Comparison of ENCODE assay signal across 8 mouse cellular contexts in the genomic region with DNA sequence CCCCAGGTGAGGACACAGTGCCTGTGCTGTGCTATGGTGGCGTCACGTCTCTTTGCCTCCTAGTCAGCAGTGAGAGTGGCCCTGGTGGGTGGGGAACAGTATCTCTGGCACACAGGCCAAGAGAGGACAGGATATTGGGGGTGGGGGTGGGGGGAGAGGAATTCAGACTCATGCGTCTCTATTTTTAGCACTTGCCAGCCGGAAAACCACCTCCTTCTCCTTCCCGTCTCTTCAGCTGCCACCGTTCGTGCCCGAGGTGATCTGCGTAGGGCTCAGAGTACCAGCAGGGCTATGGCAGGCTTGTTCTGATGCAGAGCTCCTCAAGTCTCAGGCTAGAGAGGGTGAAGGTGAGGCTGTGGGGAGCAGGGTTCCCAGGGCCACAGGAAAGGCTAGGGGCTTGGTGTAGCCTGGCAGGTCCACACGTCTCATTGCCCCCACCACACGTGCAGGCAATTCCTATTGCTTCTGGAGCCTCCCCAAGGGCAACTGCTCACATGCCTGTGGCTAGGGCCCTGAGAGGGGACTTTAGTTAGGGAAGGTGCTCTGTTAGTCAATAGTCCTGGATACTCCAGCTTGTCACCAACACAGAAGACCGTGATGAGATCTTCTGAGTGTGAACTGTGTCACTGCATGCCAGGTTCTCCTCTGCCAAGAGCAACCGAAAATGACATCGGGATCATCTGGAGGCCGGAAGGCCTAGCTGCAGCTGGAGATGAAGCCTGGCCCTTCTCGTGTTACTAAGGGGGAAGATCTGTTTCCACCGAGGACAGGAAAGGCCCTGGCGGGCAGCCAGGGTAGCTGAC. TPM values are rescaled to one million over a fixed set of nuclear protein-coding genes. Genes with fewer than 3 reads are reported as not detected.
DNase-seq lines count a peak whose midpoint lies in the region; ATAC-seq and TF ChIP-seq lines count a peak whose summit lies in the region.

A gene (plus strand): TSS at position 230 of the 803 bp plus-strand sequence.

- no peaks in the 10 kb centered on the region for H3K27me3 ChIP-seq in neural tube, embryonic 11.5 days (ENCODE audit: control insufficient read depth, insufficient read depth, low read length)
- H3K27me3 ChIP-seq in liver, adult 2 months (ENCODE audit: control insufficient read depth, insufficient read depth, low read length) = no peaks in the 10 kb centered on the region
- H3K27me3 ChIP-seq in stomach, embryonic 14.5 days (ENCODE audit: control insufficient read depth, insufficient read depth, low read length) = no peaks in the 10 kb centered on the region

- H3K4me2 ChIP-seq in neural tube, embryonic 11.5 days (ENCODE audit: low read depth) = no peak within 1 kb of the TSS
- no peak within 1 kb of the TSS for H3K4me2 ChIP-seq in stomach, embryonic 14.5 days (replicated peaks; ENCODE audit: low read depth, low read length)

- WGBS in neural tube, embryonic 11.5 days = 85% methylated on average over 18 of the region's 18 CpGs
- WGBS in liver, adult 2 months = 52% methylated on average over 18 of the region's 18 CpGs
- 59% methylated on average over 18 of the region's 18 CpGs for WGBS in stomach, embryonic 14.5 days

- no peak within 1 kb of the TSS for H3K4me3 ChIP-seq in neural tube, embryonic 11.5 days (ENCODE audit: low read depth, low read length)
- no peak within 1 kb of the TSS for H3K4me3 ChIP-seq in liver, adult 2 months (ENCODE audit: insufficient read depth, low read depth, low read length)
- H3K4me3 ChIP-seq in stomach, embryonic 14.5 days (ENCODE audit: low read depth, low read length) = no peak within 1 kb of the TSS

- H3K4me1 ChIP-seq in neural tube, embryonic 11.5 days (ENCODE audit: control insufficient read depth, insufficient read depth, low read length) = no peaks in the 10 kb centered on the region
- peaks cover 45% of the 10 kb centered on the region for H3K4me1 ChIP-seq in liver, adult 2 months (ENCODE audit: control insufficient read depth, insufficient read depth, low read length)
- H3K4me1 ChIP-seq in stomach, embryonic 14.5 days (ENCODE audit: control insufficient read depth, insufficient read depth, low read length) = peaks cover 36% of the 10 kb centered on the region

- no peak for ATAC-seq in neural tube, embryonic 11.5 days (ENCODE audit: insufficient read depth, low FRiP score, low TSS enrichment)
- ATAC-seq in stomach, embryonic 14.5 days (ENCODE audit: insufficient number of reproducible peaks, insufficient read depth, low FRiP score, low read depth) = no peak

- H3K9me3 ChIP-seq in neural tube, embryonic 11.5 days (ENCODE audit: control insufficient read depth, low read length) = no peaks in the 10 kb centered on the region
- no peaks in the 10 kb centered on the region for H3K9me3 ChIP-seq in stomach, embryonic 14.5 days (ENCODE audit: control insufficient read depth, low read depth, low read length)

- no peak for TF ChIP-seq CTCF in liver, adult 2 months (IDR thresholded peaks at IDR 0.05; ENCODE audit: low read depth, low read length)

- TF ChIP-seq POLR2A in liver, adult 2 months (IDR thresholded peaks at IDR 0.05; ENCODE audit: extremely low read depth, insufficient read depth, low read length) = no peak

- no peak for DNase-seq in neural tube, embryonic 11.5 days (ENCODE audit: low spot score)
- DNase-seq in neural tube, embryonic 10.5 days (ENCODE audit: extremely low spot score, low spot score) = no peak
- peak; percentile 85 for DNase-seq in adrenal gland, adult 2 months
- peak; percentile 98 for DNase-seq in heart, adult 11 months
- DNase-seq in kidney, adult 18-20 months = peak; percentile 76
- DNase-seq in liver, adult 2 months (ENCODE audit: extremely low read depth, low read depth, low spot score) = peak; percentile 37
- no peak for DNase-seq in cerebellum, postnatal 25 days

- H3K36me3 ChIP-seq in neural tube, embryonic 11.5 days (ENCODE audit: control insufficient read depth, insufficient read depth, low read length) = no peaks in the 10 kb centered on the region
- no peaks in the 10 kb centered on the region for H3K36me3 ChIP-seq in liver, adult 2 months (ENCODE audit: control insufficient read depth, insufficient read depth, low read length)
- H3K36me3 ChIP-seq in stomach, embryonic 14.5 days (ENCODE audit: control insufficient read depth, insufficient read depth, low read length) = no peaks in the 10 kb centered on the region

- H3K27ac ChIP-seq in neural tube, embryonic 11.5 days (ENCODE audit: low read depth, low read length) = 0 out of 2 replicates have a peak within 1 kb of the TSS, but pooled peaks have one; percentile 20
- H3K27ac ChIP-seq in liver, adult 2 months (replicated peaks; ENCODE audit: insufficient read depth, low read depth, low read length) = peak within 1 kb of the TSS; percentile 92
- peak within 1 kb of the TSS; percentile 68 for H3K27ac ChIP-seq in stomach, embryonic 14.5 days (ENCODE audit: low read length)

- H3K9ac ChIP-seq in neural tube, embryonic 11.5 days (ENCODE audit: low read length) = no peak within 1 kb of the TSS
- H3K9ac ChIP-seq in liver, adult 2 months (ENCODE audit: low read depth, low read length) = 0 out of 2 replicates have a peak within 1 kb of the TSS, but pooled peaks have one; percentile 10
- H3K9ac ChIP-seq in stomach, embryonic 14.5 days (replicated peaks; ENCODE audit: low read depth, low read length) = no peak within 1 kb of the TSS

- H3K79me2 ChIP-seq in liver, adult 2 months (ENCODE audit: control insufficient read depth, insufficient read depth, low read length) = no peaks in the 10 kb centered on the region; the same call in 1 of the 2 replicates

RNA-seq across cellular contexts. Expression of the gene that starts here (rescaled TPM):
- 2.4 TPM in 2 replicates for polyA plus RNA-seq in neural tube, embryonic 11.5 days (2014; fragmentation: Nextera tagmentation; extraction: Ambion mirVana)
- total RNA-seq in adrenal gland, adult 2 months (2021) = 10 to 100 TPM in 1 of 2 experiments, 1 to 10 TPM in 1; 9.2 to 21.2 TPM
- 31.4 and 33.8 TPM in 2 replicates for polyA plus RNA-seq in adrenal gland, adult 2 months (2012; rRNA removed)
- total RNA-seq in liver, adult 2 months (2014; rRNA removed) = 36.5 and 57.1 TPM in 2 replicates
- polyA plus RNA-seq in liver, adult 2 months (2012; rRNA removed) = 43.5 and 70.7 TPM in 2 replicates
- polyA plus RNA-seq in stomach, embryonic 14.5 days (2014; fragmentation: Nextera tagmentation; extraction: Ambion mirVana) = 1.3 and 1.5 TPM in 2 replicates

Comparison
In these comparisons a context has a peak if more than half of its experiments do, and no peak if none do; other contexts are left out.
1. DNase-seq: peak in adrenal gland, adult 2 months (single experiment), heart, adult 11 months (single experiment), kidney, adult 18-20 months (single experiment) and liver, adult 2 months (single experiment); none in neural tube, embryonic 11.5 days (single experiment), neural tube, embryonic 10.5 days (single experiment) and cerebellum, postnatal 25 days (0 of 2).
2. H3K27ac ChIP-seq: peak in every context shown above with its lines; median percentile 92 in liver, adult 2 months; 68 in stomach, embryonic 14.5 days; 20 in neural tube, embryonic 11.5 days.